8 mouse cellular contexts compared by ENCODE assay signal in genomic region chr17:25791320-25791842, GRCm38 (mm10). TPM values are rescaled to one million over a fixed set of nuclear protein-coding genes. Genes with fewer than 3 reads are reported as not detected.
DNase-seq lines count a peak whose midpoint lies in the region; ATAC-seq and TF ChIP-seq lines count a peak whose summit lies in the region.

No protein-coding gene starts in this region.

- peak overlapping the region; percentile 89 for H3K4me3 ChIP-seq in left cerebral cortex, adult 2 months
- H3K4me3 ChIP-seq in embryonic facial prominence, embryonic 11.5 days (ENCODE audit: low read depth, low read length): peak overlapping the region; percentile 67
- peak overlapping the region; percentile 88 for H3K4me3 ChIP-seq in intestine, embryonic 14.5 days (ENCODE audit: low read depth, low read length)
- peak overlapping the region; percentile 72 for H3K4me3 ChIP-seq in neural tube, embryonic 12.5 days

- ATAC-seq in embryonic facial prominence, embryonic 11.5 days (replicated peaks; ENCODE audit: insufficient number of reproducible peaks, low FRiP score, low TSS enrichment, low read depth): 0 out of 2 replicates have a peak, but pooled peaks have one; percentile 3
- peak; percentile 3; the same call in 1 of the 2 replicates for ATAC-seq in intestine, embryonic 14.5 days (replicated peaks; ENCODE audit: low FRiP score, low TSS enrichment, low read depth)
- no peak for ATAC-seq in neural tube, embryonic 12.5 days (ENCODE audit: low FRiP score, low read depth)

- no peaks in the 10 kb centered on the region for H3K9me3 ChIP-seq in embryonic facial prominence, embryonic 11.5 days (replicated peaks; ENCODE audit: control insufficient read depth, low read length)
- H3K9me3 ChIP-seq in intestine, embryonic 14.5 days (ENCODE audit: control insufficient read depth, low read length): no peaks in the 10 kb centered on the region
- H3K9me3 ChIP-seq in neural tube, embryonic 12.5 days: no peaks in the 10 kb centered on the region

- peak overlapping the region; percentile 83 for H3K9ac ChIP-seq in embryonic facial prominence, embryonic 11.5 days (replicated peaks; ENCODE audit: low read length)
- peak overlapping the region; percentile 74 for H3K9ac ChIP-seq in intestine, embryonic 14.5 days (ENCODE audit: low read length)
- H3K9ac ChIP-seq in neural tube, embryonic 12.5 days: peak overlapping the region; percentile 79

- DNase-seq in left cerebral cortex, adult 2 months (ENCODE audit: extremely low spot score in 1 of 2, low spot score in 2 of 2): no peak
- no peak for DNase-seq in left cerebral cortex, adult 9 months (ENCODE audit: low spot score in 2 of 2)
- no peak for DNase-seq in embryonic facial prominence, embryonic 11.5 days (ENCODE audit: low spot score)
- DNase-seq in intestine, embryonic 14.5 days (ENCODE audit: low spot score): no peak
- DNase-seq in frontal cortex, postnatal 25 days (ENCODE audit: low spot score in 2 of 2): no peak
- no peak for DNase-seq in ovary, postnatal 14 days (ENCODE audit: low spot score)
- no peak for DNase-seq in left cerebral cortex, postnatal 4 days

- WGBS in embryonic facial prominence, embryonic 11.5 days: 27% methylated on average over 19 of the region's 19 CpGs
- 27% methylated on average over 19 of the region's 19 CpGs for WGBS in intestine, embryonic 14.5 days
- WGBS in neural tube, embryonic 12.5 days: 28% methylated on average over 19 of the region's 19 CpGs

- H3K27me3 ChIP-seq in embryonic facial prominence, embryonic 11.5 days (ENCODE audit: control insufficient read depth, insufficient read depth, low read length): no peaks in the 10 kb centered on the region
- no peaks in the 10 kb centered on the region for H3K27me3 ChIP-seq in intestine, embryonic 14.5 days (replicated peaks; ENCODE audit: control insufficient read depth, insufficient read depth, low read length)
- H3K27me3 ChIP-seq in neural tube, embryonic 12.5 days (replicated peaks): no peaks in the 10 kb centered on the region

- peaks cover 7% of the 10 kb centered on the region for H3K4me1 ChIP-seq in embryonic facial prominence, embryonic 11.5 days (ENCODE audit: control insufficient read depth, insufficient read depth, low read length)
- peaks cover 30% of the 10 kb centered on the region for H3K4me1 ChIP-seq in intestine, embryonic 14.5 days (replicated peaks; ENCODE audit: control insufficient read depth, insufficient read depth, low read length)
- H3K4me1 ChIP-seq in neural tube, embryonic 12.5 days: peaks cover 54% of the 10 kb centered on the region

- H3K27ac ChIP-seq in left cerebral cortex, adult 2 months: peak overlapping the region; percentile 89
- H3K27ac ChIP-seq in embryonic facial prominence, embryonic 11.5 days (replicated peaks; ENCODE audit: low read depth, low read length): peak overlapping the region; percentile 90
- H3K27ac ChIP-seq in intestine, embryonic 14.5 days (ENCODE audit: low read depth): peak overlapping the region; percentile 98; the same call in 1 of the 2 replicates
- peak overlapping the region; percentile 79; the same call in 1 of the 2 replicates for H3K27ac ChIP-seq in neural tube, embryonic 12.5 days

- no peaks in the 10 kb centered on the region; the same call in 1 of the 2 replicates for H3K36me3 ChIP-seq in embryonic facial prominence, embryonic 11.5 days (replicated peaks; ENCODE audit: control insufficient read depth, insufficient read depth, low read depth, low read length)
- H3K36me3 ChIP-seq in intestine, embryonic 14.5 days (ENCODE audit: control insufficient read depth, insufficient read depth, low read length): peaks cover 27% of the 10 kb centered on the region
- H3K36me3 ChIP-seq in neural tube, embryonic 12.5 days: peaks cover 23% of the 10 kb centered on the region

- H3K4me2 ChIP-seq in embryonic facial prominence, embryonic 11.5 days (ENCODE audit: low read depth, low read length): peak overlapping the region; percentile 87
- H3K4me2 ChIP-seq in intestine, embryonic 14.5 days (ENCODE audit: low read length): peak overlapping the region; percentile 91
- H3K4me2 ChIP-seq in neural tube, embryonic 12.5 days (replicated peaks): peak overlapping the region; percentile 95

- TF ChIP-seq CTCF in left cerebral cortex, adult 2 months (IDR thresholded peaks at IDR 0.05): no peak; the same call in 1 of the 2 replicates

- intact Hi-C loops in left cerebral cortex, adult 2 months (cut with DNase I): no loop called here
- intact Hi-C loops in left cerebral cortex, postnatal 4 days (cut with DNase I): no loop called here

RNA-seq across cellular contexts. Expression of gene Fam173a, which starts 1.3 kb away (rescaled TPM):
- 10 to 100 TPM; 84.9 to 85.1 TPM for total RNA-seq in left cerebral cortex, adult 2 months (2021)
- 58.4 and 62.9 TPM in 2 replicates for polyA plus RNA-seq in embryonic facial prominence, embryonic 11.5 days (2014; fragmentation: Nextera tagmentation; extraction: Ambion mirVana)
- polyA plus RNA-seq in intestine, embryonic 14.5 days (2014; fragmentation: Nextera tagmentation; extraction: Ambion mirVana): 93.5 and 93.8 TPM in 2 replicates
- 75.3 and 84.6 TPM in 2 replicates for polyA plus RNA-seq in neural tube, embryonic 12.5 days (2016; fragmentation: Nextera tagmentation; extraction: Ambion mirVana)
- total RNA-seq in left cerebral cortex, postnatal 4 days (2021): 10 to 100 TPM; 50.6 to 61.1 TPM

RNA-seq across cellular contexts. Expression of gene AC134908.4, which starts 4.1 kb away (rescaled TPM):
- total RNA-seq in left cerebral cortex, adult 2 months (2021): 1 to 10 TPM in 1 of 2 experiments, not detected in 1; 1.4 TPM
- polyA plus RNA-seq in embryonic facial prominence, embryonic 11.5 days (2014; fragmentation: Nextera tagmentation; extraction: Ambion mirVana): not detected in 2 replicates
- 0.34 TPM in 1 of 2 replicates, not detected in the other for polyA plus RNA-seq in intestine, embryonic 14.5 days (2014; fragmentation: Nextera tagmentation; extraction: Ambion mirVana)
- 1.0 and 1.9 TPM in 2 replicates for polyA plus RNA-seq in neural tube, embryonic 12.5 days (2016; fragmentation: Nextera tagmentation; extraction: Ambion mirVana)
- not detected for total RNA-seq in left cerebral cortex, postnatal 4 days (2021)

RNA-seq across cellular contexts. Expression of gene Ccdc78, which starts 5.0 kb away (rescaled TPM):
- not detected for total RNA-seq in left cerebral cortex, adult 2 months (2021)
- polyA plus RNA-seq in embryonic facial prominence, embryonic 11.5 days (2014; fragmentation: Nextera tagmentation; extraction: Ambion mirVana): not detected in 2 replicates
- 0.28 TPM in 2 replicates for polyA plus RNA-seq in intestine, embryonic 14.5 days (2014; fragmentation: Nextera tagmentation; extraction: Ambion mirVana)
- polyA plus RNA-seq in neural tube, embryonic 12.5 days (2016; fragmentation: Nextera tagmentation; extraction: Ambion mirVana): 0.33 and 0.57 TPM in 2 replicates
- total RNA-seq in left cerebral cortex, postnatal 4 days (2021): not detected

RNA-seq across cellular contexts. Expression of gene Metrn, which starts 5.6 kb away (rescaled TPM):
- total RNA-seq in left cerebral cortex, adult 2 months (2021): 10 to 100 TPM; 72.3 to 88.2 TPM
- 13.4 and 15.6 TPM in 2 replicates for polyA plus RNA-seq in embryonic facial prominence, embryonic 11.5 days (2014; fragmentation: Nextera tagmentation; extraction: Ambion mirVana)
- polyA plus RNA-seq in intestine, embryonic 14.5 days (2014; fragmentation: Nextera tagmentation; extraction: Ambion mirVana): 8.6 and 9.2 TPM in 2 replicates
- 80.7 and 92.0 TPM in 2 replicates for polyA plus RNA-seq in neural tube, embryonic 12.5 days (2016; fragmentation: Nextera tagmentation; extraction: Ambion mirVana)
- total RNA-seq in left cerebral cortex, postnatal 4 days (2021): 10 to 100 TPM; 45.8 to 56.7 TPM

RNA-seq across cellular contexts. Expression of gene Haghl, which starts 5.9 kb away (rescaled TPM):
- total RNA-seq in left cerebral cortex, adult 2 months (2021): 100 to 1,000 TPM; 112 to 123 TPM
- polyA plus RNA-seq in embryonic facial prominence, embryonic 11.5 days (2014; fragmentation: Nextera tagmentation; extraction: Ambion mirVana): 58.7 and 61.1 TPM in 2 replicates
- polyA plus RNA-seq in intestine, embryonic 14.5 days (2014; fragmentation: Nextera tagmentation; extraction: Ambion mirVana): 57.2 and 67.8 TPM in 2 replicates
- polyA plus RNA-seq in neural tube, embryonic 12.5 days (2016; fragmentation: Nextera tagmentation; extraction: Ambion mirVana): 102 and 103 TPM in 2 replicates
- total RNA-seq in left cerebral cortex, postnatal 4 days (2021): 10 to 100 TPM; 82.0 to 98.4 TPM
